Mouse (Mus musculus) heart, postnatal 25 days (tissue): ENCODE results near the gene Nlrp4c. TPM values are rescaled to one million over a fixed set of nuclear protein-coding genes. Genes with fewer than 3 reads are reported as not detected.
A peak's percentile ranks its signal among the peaks of the same experiment; 100 is the strongest.
"Not testable (repeated sequence)": the region's sequence is repeated elsewhere in the genome, so short reads cannot be mapped to it uniquely, and the experiment has no call there.

Experiments used
- DNase-seq: peaks from one replicate; pipeline ENCODE4 v3.0.0; 2022; ENCODE audit warnings: low spot score
- intact Hi-C: fragments of 180-260 bp; cut with DNase I; formaldehyde crosslinking; loops from one replicate; pipeline ENCODE4 v1.15.1; 2025
- total RNA-seq, 2 experiments: library from RNA; stranded (reverse); gene quantifications; 2 replicates each; pipeline ENCODE4 v1.2.3; 2021

Gene Nlrp4c
- total RNA-seq: not detected

- DNase-seq: no peak
- intact Hi-C loops: no loop called here
These were observed at the start of gene Nlrp4c for GRCm38 (mm10) chr7:6044861-6045260. Gene Nlrp4c (plus strand): TSS chr7:6045161.

DNA sequence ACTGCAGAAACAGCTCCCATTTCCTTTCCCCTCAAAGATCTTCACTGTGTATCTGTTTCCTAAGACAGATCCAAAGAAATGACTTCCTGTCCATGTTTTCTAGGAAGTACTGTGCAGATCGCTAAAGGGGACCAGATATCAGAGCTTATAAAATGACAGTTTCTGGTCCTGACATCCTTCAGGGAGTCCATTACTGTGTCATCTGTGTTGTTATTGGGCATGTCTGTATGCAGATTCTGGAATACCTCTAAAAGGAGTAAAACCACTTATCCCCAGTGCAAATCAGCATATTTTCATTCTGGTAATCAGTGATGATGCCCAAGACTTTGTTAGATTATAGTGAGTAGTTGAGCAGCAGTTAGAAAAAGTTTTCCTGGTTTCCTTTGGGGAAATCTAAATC lies 34.1 kb upstream of the Nlrp4c start, which contains the start of gene Vmn1r65:
Gene Vmn1r65 (minus strand): TSS at position 101 of the 400 bp plus-strand sequence.
- DNase-seq: no peak
- intact Hi-C loops: no loop called here

DNA sequence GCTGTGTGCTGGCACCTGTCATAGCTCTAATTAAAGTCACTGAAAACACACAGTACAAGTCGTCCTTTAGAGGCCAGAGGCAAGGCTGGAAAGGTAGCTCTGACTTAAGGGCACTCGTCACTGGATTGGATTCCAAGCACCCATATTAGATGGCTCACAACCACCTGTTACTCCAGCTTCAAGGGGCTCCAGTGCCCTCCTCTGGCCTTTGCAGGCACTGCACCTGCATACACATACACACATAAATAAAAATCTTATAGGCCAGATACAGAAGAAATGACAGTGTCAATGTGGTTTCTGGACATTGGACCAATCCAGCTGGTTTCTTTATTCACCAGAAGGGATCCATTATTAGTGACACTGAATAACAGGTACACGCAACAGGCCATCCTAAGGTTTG lies 74.5 kb downstream of the Nlrp4c start:
- no peak for DNase-seq
- intact Hi-C loops: no loop called here

GRCm38 (mm10) chr7:6120104-6120503 lies 75.1 kb downstream of the Nlrp4c start:
- intact Hi-C loops: loop anchor here (10.0 kb wide), 1 partner anchor 165 kb away; the partner anchor contains the start of gene Zfp667
- DNase-seq: not testable (repeated sequence)

- not testable (repeated sequence) for DNase-seq
- intact Hi-C loops: loop anchor here (10.0 kb wide), 1 partner anchor 164 kb away; the partner anchor contains the start of gene Zfp667
These were observed 76.2 kb downstream of the Nlrp4c start for GRCm38 (mm10) chr7:6121128-6121527.

GRCm38 (mm10) chr7:6126690-6127448 lies 81.9 kb downstream of the Nlrp4c start:
- intact Hi-C loops: loop anchor here (1.0 to 10.0 kb wide), 3 partner anchors 47 to 158 kb away; partner anchors contain the start of gene Zfp667
- peak; percentile 44 for DNase-seq

DNA sequence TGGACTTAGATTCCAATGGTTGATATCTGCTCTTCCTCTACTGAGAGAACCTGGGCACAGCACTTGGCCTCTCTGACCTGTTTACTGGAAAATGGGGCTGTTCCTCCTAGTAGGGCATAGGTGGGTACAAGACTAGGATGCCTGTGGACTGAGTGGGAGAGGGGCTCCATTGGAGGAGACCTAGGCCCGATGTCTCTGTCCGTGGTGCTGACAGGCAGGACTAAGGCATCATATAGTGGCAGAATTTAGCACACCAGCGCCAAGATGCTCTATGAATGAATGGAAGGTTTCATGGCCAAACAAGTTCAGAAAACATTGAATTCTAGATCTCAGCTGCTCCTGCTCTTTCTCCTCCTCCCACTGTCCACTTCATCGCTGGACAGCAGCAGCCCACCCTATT lies 85.4 kb downstream of the Nlrp4c start:
- no peak for DNase-seq
- intact Hi-C loops: no loop called here

- intact Hi-C loops: no loop called here
- no peak for DNase-seq
These were observed 87.7 kb downstream of the Nlrp4c start for GRCm38 (mm10) chr7:6132646-6133045.

DNA sequence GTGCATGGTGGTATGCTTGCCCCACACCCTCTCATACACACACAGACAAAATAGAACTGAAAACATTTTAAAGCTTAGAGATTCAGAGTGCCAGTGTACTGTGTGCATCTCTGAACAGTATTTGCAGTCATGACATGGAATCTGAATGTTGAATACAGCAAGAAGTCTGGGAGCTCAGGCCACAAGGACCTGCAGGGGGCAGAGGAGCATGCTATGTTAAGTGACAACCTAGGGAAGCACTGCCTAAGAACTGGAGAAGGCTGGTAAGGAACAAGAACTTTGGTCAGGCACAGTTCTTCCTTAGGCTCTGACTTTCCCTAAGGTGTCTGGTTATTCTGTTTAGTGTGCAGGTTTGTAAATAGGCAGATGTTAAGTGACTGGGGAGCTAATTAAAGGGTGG lies 91.5 kb downstream of the Nlrp4c start:
- no peak for DNase-seq
- intact Hi-C loops: no loop called here

- intact Hi-C loops: no loop called here
- DNase-seq: no peak
These were observed 94.3 kb downstream of the Nlrp4c start for GRCm38 (mm10) chr7:6139295-6139694.

- DNase-seq: no peak
- intact Hi-C loops: no loop called here
These were observed 99.1 kb downstream of the Nlrp4c start for GRCm38 (mm10) chr7:6143991-6144531.

DNA sequence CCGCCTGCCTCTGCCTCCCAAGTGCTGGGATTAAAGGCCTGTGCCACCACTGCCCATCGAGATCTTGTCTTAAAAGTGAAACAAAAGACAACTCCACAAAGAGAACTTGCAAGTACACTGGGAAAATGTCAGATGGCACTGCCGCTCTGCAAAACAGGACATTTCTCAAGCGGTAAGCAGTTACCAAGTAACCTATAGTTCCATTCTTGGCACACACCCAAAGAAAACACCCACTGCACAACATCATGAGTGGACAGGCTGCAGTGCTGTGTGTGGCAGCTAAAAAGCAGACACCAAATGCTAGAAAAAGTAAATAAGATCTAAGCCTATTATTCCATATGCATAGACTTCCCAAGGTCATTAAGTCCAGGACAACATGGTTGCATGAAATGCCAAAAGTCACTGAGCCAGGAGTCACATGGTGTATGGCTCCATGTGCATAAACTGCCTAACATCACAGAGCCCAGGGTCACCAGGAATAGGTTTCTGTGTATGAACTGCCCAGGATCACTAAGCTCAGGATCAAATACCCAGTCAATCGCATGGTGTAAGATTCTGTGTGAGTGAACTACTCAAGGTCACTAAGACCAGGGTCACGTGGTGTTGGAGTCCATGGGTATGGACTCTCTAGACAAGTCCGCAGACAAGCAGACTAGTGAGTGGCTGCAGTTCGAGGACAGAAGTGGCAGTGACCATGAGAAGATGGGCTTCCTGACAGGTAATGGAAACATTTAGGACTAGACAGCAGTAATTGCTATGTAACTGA lies 100.6 kb downstream of the Nlrp4c start:
- no peak for DNase-seq
- intact Hi-C loops: no loop called here

DNA sequence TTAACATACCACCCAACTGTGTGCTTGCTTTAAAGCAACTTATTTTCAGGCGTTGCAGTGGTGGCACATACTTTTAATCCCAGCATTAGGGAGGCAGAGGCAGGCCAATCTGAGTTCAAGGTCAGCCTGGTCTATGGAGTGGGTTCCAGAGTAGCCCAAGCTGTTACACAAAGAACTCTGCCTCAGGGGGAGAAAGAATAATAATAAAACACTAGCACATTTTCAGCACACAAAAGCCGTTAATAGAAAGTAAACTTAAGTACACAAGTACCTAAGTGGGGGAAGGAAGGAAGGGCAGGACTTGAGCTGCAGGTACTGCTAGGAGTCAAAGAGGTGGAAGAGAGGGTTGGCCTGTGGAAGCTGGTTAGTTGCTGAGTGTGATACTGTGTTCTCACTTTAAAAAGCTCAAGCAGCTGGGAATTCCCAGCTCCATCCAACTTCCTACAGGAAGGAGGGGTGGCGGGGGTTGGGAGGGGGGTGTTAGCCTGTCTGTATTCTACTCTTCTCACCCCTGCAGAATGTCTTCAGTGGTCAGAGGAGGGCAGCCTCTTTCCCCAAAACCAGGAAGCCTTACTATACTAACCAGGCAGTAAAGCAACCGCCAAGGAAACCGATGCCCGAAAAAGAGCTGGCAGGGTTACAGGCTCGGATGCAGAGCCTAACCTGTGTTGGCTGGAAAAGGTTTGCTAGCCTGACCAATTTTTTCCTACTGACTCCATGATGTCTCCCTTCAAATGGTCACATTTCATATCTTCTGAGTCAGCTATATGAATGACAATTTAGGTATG lies 101.4 kb downstream of the Nlrp4c start:
- intact Hi-C loops: no loop called here

DNA sequence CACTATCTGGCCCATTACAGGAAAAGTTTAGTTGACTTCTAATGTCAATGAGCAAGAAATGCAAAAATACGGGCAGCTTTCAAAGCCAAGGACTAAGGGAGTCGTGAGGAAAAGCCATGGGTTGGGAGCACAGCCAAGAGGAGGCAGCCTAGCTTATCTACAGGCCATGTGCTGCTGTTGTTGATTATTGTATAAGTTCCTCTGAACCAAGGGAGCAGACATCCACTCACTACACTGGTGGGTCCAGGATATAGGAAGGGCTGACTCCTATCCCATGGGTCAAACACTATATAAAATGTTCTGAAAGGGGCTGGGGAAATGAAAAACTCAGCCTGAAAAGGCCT lies 102.0 kb downstream of the Nlrp4c start:
- no peak for DNase-seq
- intact Hi-C loops: no loop called here

More for the DNA sequence above, 101.4 kb downstream of the Nlrp4c start:
- no peak for DNase-seq

- DNase-seq: no peak
- intact Hi-C loops: no loop called here
These were observed 102.7 kb downstream of the Nlrp4c start for GRCm38 (mm10) chr7:6147688-6148087.

DNA sequence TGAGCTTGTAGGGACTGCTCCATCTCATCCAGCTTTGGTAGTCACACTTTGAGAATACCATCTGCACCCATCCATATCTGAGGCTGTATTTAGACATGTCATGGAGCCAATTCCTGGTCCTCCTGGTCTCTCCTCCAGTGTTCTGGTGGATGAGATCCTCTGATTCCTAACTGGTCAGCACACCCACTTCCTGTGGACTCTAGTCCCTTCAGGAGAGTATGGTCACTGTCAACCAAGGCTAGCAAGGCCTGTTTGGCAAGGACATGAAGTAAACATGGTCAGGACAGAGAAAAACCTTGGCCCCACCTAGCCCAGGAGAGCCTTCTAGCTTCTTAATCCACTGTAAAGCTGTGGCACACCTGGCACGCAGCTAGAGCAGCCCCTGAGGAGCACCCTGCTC lies 106.3 kb downstream of the Nlrp4c start:
- DNase-seq: no peak
- intact Hi-C loops: loop anchor here (5.0 to 10.0 kb wide), 2 partner anchors 136 to 214 kb away; partner anchors contain the start of genes Zfp667 and Zfp78

GRCm38 (mm10) chr7:6152036-6152435 lies 107.1 kb downstream of the Nlrp4c start:
- no peak for DNase-seq
- intact Hi-C loops: loop anchor here (5.0 to 10.0 kb wide), 2 partner anchors 135 to 213 kb away; partner anchors contain the start of genes Zfp667 and Zfp78

DNA sequence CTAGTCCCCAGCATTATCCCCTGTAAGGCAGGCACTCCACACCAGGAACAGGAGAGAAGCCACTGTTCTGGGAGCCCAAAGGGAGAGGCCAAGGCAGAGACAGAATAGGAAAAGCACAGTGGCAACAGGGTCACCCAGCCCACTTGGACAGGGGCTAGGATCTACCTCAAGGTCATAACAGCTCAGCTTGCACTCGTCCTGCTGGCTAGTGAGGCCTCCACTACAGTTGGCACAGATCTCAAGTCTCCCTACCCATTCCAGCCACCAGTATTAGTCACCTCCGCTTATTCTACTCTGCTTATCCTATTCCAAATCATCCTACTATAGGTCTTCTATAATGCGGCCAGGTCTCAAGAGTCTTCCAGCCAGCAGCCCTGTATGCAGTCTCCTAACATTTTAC lies 108.2 kb downstream of the Nlrp4c start:
- intact Hi-C loops: loop anchor here (5.0 to 10.0 kb wide), 2 partner anchors 134 to 212 kb away; partner anchors contain the start of genes Zfp667 and Zfp78
- DNase-seq: no peak

- DNase-seq: no peak
- intact Hi-C loops: loop anchor here (5.0 to 10.0 kb wide), 2 partner anchors 133 to 211 kb away; partner anchors contain the start of genes Zfp667 and Zfp78
These were observed 109.2 kb downstream of the Nlrp4c start for GRCm38 (mm10) chr7:6154164-6154563.
